Mouse (Mus musculus) cortical plate, adult 2 months (tissue): ENCODE data around the gene Tmem119. TPM values are rescaled to one million over a fixed set of nuclear protein-coding genes. Genes with fewer than 3 reads are reported as not detected.
A peak's percentile ranks its signal among the peaks of the same experiment; 100 is the strongest.

Experiments
- H3K27ac ChIP-seq: fragments of 200-500 bp; 2 replicates; pipeline ENCODE4 v1.5.1; 2012; ENCODE audit warnings: low read length, control low read depth, inconsistent platforms; ENCODE audit not compliant: insufficient read depth
- H3K4me1 ChIP-seq: fragments of 200-500 bp; 2 replicates; pipeline ENCODE4 v1.6.1; 2011; ENCODE audit warnings: low read length; ENCODE audit not compliant: control insufficient read depth, insufficient read depth
- H3K4me3 ChIP-seq: fragments of 200-500 bp; 2 replicates; pipeline ENCODE4 v1.5.1; 2011; ENCODE audit warnings: mild to moderate bottlenecking, low read length, control low read depth; ENCODE audit not compliant: insufficient read depth
- CTCF ChIP-seq: fragments of 200-500 bp; IDR thresholded peaks from 2 replicates; pipeline ENCODE4 v1.5.1; 2011; ENCODE audit warnings: mild to moderate bottlenecking, control low read depth, low read length; ENCODE audit not compliant: insufficient read depth; ENCODE audit errors: extremely low read depth
- POLR2A ChIP-seq: fragments of 200-500 bp; IDR thresholded peaks from 2 replicates; pipeline ENCODE4 v1.6.1; 2011; ENCODE audit warnings: mild to moderate bottlenecking, low read length, control low read depth; ENCODE audit not compliant: insufficient read depth; ENCODE audit errors: extremely low read depth
- polyA plus RNA-seq: library from polyadenylated mRNA; depleted of rRNA; stranded (reverse); fragments of >200 nt; gene quantifications from 2 replicates; pipeline ENCODE4 v1.2.3, GENCODE M21; 2012

Tmem119 gene
- polyA plus RNA-seq, 1 experiment, result 25.4 TPM

DNA sequence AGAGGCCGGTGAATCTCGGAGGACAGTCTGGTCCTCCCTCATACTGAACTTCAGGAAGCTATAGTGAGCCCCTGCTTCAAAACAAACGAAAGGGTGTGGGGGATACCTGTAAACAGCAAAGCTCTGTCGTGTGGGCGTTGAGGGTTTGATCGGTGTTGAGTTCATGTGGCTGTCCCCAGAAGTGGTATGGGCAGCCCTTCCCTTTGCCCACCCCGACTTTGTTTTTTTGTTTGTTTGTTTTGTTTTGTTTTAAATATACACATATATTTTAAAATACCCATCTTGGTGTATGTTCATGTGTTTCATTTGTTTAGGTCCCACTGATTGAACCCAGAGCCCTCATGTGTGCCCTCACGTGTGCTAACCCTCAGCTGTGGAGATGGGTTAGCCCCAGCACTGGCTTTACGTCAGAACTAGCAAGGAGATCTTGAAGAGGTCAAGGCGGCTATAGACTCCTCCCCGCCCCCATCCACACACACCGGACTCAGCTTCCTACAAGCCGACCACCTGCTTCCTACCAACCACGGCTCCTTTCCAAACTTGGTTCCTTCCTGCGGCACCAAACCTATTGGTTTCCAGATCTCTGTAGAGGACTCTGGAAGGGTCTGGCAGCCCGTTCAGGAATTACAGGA lies 33.1 kb upstream of the Tmem119 start:
- Histone ChIP-seq H3K4me1 (no peaks in the 10 kb centered on the region), H3K4me3 (no peak overlapping the region), H3K27ac (no peak overlapping the region)
- TF ChIP-seq POLR2A (no peak), CTCF (no peak)

DNA sequence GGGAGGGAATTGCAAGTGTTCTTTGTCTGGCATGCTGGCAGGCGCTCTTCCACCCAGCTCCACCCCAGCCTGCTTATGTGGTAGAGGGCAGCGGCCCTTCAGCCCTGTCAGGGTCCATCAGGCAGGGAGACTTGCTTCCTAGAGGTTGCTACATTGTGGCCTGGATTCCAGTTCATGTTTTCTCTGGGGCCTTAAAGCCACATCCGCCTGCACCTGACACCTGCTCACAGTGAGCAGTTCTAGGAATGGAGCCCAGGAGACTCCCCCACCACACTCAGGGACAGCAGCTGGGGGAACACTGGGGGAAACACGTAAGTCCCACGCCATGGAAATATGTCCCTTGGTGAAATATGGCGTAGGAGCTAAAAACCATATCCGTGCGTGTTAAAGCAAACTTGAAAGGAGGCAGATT lies 32.2 kb upstream of the Tmem119 start, which contains the start of gene Selplg:
Gene Selplg, minus strand, starts transcription at position 155 of the 412 bp plus-strand sequence.
- TF ChIP-seq POLR2A, result no peak
- no peak for TF ChIP-seq CTCF
- Histone ChIP-seq H3K4me1 (no peaks in the 10 kb centered on the region), H3K27ac (no peak within 1 kb of the TSS), H3K4me3 (no peak within 1 kb of the TSS)

DNA sequence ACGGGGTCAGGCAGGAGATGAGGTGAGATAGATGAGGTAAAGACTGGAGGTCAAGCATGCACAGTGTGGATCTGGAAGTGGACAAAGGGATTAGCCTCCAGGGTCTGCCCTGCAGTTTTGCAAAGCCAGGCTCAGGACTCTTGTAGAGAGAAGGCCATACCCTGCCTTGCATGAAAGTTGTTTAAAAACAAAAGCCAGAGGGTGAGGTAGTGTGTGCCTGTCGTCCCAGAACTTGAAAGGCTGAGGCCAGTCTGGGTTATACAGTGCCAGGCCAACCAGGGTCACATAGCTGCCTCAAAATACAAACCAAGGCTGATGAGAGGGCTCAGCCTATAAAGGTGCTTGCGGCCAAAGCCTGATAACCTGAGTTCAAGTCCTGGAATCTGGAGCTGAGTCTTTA lies 31.4 kb upstream of the Tmem119 start:
- no peaks in the 10 kb centered on the region for H3K4me1 ChIP-seq
- no peak for TF ChIP-seq CTCF
- TF ChIP-seq POLR2A, result no peak
- H3K27ac ChIP-seq, result no peak overlapping the region
- H3K4me3 ChIP-seq, result no peak overlapping the region

DNA sequence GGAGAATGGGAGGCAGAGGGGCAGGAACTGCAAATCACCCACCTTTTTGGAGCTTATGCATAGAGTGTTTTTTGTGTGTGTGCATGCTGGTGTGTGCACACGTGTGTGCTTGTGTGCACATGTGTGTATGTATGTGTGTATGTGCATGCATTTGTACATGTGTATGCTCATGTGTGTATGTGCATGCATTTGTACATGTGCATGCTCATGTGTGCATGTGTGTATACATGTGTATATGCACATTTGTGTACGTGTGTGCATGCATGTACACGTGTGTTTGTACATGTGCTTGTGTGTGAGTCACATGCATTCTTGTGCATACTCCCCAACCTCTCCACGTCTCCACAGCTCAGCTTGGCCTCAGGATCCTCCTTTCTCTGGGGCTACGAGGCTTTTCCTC lies 30.5 kb upstream of the Tmem119 start:
- no peak for TF ChIP-seq CTCF
- TF ChIP-seq POLR2A, result no peak
- Histone ChIP-seq H3K4me3 (no peak overlapping the region), H3K4me1 (no peaks in the 10 kb centered on the region), H3K27ac (no peak overlapping the region)

DNA sequence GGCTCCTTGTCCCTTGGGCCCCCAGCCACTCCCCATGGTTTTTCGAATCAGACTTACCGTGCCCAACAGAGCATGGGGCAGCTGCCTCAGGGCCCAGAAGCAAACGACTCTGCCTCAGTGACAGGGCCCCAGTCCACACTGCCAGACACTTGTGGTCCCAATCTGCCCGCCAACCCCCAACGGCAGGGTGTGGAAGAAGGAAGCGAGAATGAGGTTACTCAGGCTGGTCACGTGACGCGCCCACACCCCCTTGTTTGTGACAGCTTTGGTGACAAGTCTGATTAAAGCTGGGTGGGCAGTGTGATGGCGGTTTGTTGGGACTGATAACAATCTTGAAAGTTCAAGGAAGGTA lies 30.0 kb upstream of the Tmem119 start:
- TF ChIP-seq CTCF (no peak), POLR2A (peak; percentile 37; the same call in 1 of the 2 replicates)
- H3K4me1 ChIP-seq, result no peaks in the 10 kb centered on the region
- H3K27ac ChIP-seq, result 0 out of 2 replicates have a peak overlapping the region, but pooled peaks have one; percentile 16
- H3K4me3 ChIP-seq, result peak overlapping the region; percentile 28

DNA sequence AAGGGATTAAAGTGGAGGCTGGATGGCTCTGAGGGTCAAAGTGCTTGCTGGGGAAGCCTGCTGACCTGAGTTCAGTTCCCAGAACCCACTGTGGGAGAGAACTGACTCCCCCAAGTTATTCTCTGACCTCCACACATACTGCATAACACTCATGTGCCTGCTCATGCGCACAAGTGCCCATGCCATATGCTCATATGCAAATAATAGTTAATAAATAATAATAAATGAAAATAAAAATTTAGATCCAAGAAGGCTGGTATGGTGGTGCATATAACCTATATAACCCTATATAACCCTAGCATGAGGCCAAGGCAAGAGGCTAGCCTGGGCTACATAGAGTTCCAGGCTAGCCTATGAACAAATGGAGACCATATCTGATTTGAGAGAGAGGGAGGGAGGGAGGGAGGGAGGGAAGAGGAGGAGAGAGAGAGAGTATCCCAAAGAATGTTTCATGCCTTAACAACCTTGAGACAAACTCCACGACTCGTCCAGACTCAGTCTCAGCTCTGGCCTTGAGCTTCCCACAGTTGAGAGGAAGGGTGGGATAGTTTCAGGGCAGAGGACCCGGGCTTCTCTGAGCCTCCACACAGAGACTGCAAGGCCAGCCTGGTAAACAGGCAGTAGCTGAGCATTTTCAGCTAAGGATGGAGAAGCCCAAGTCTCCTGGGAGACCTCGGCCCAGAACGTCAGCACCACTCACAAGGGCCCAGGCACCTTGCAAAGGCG lies 29.4 kb upstream of the Tmem119 start:
- Histone ChIP-seq H3K4me3 (peak overlapping the region; percentile 28), H3K27ac (0 out of 2 replicates have a peak overlapping the region, but pooled peaks have one; percentile 16), H3K4me1 (no peaks in the 10 kb centered on the region)
- TF ChIP-seq POLR2A, result no peak
- no peak for TF ChIP-seq CTCF

DNA sequence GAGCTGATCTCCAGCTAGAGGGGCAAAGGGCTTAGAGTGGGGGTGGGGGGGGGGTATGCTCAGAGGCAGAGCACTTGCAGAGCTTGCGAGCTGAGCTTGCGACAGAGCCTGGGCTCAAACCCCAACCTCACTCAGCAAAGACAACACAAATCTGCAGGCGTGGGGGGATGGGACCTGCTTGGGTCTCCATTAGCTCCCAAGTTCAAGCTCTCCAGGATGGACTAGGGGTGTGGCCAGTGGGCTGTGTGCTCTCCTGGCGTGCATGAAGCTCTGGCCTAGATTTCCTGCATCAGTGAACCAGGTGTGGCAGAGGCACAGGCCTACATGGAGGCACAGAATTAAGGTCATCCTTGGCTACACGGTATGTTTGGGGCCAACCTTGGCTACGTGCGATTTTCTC lies 28.2 kb upstream of the Tmem119 start:
- Histone ChIP-seq H3K4me1 (no peaks in the 10 kb centered on the region), H3K27ac (no peak overlapping the region), H3K4me3 (no peak overlapping the region)
- TF ChIP-seq POLR2A (no peak), CTCF (no peak)

DNA sequence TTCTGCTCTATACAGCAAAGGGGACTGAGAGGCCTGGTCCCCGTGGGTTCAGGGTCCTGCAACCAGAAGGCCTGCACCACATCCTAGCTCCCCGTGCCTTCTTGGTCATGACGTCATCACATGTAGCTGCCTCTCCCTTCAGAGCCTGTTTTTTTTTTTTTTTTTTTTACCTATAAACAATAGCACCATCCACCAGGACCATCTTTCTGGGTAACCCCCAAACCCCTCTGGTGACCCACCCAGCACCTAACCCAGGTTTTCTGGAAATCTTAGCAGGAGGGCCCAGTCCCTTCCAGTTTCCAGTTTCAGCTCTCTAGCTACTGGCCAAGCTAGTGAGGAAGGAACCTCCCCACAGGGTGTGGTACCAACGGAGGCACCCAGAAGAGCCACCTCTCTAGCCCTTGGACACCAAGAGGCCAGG lies 27.7 kb upstream of the Tmem119 start:
- Histone ChIP-seq H3K4me3 (no peak overlapping the region), H3K27ac (no peak overlapping the region), H3K4me1 (no peaks in the 10 kb centered on the region)
- no peak for TF ChIP-seq CTCF
- TF ChIP-seq POLR2A, result no peak

DNA sequence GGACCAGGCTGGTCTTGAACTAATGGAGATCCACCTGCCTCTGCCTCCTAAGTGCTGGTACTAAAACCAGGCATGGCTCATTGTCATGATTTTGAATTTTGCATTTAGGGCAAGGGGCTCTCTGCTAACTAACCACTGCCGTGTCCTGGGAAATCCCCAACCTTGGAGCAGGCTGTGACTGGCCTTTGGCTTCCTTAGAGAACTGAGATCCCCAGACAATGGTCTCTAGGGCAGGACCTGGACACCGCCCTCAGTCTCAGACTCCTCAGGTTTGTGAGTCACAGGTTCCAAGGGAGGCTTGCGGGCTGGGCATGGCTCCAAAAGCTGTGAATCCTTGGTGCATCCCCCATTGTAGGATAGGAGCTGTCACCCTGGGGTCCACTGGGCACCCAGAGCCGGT lies 26.3 kb upstream of the Tmem119 start:
- no peak overlapping the region for H3K4me3 ChIP-seq
- no peaks in the 10 kb centered on the region for H3K4me1 ChIP-seq
- no peak overlapping the region for H3K27ac ChIP-seq
- no peak for TF ChIP-seq POLR2A
- no peak for TF ChIP-seq CTCF

DNA sequence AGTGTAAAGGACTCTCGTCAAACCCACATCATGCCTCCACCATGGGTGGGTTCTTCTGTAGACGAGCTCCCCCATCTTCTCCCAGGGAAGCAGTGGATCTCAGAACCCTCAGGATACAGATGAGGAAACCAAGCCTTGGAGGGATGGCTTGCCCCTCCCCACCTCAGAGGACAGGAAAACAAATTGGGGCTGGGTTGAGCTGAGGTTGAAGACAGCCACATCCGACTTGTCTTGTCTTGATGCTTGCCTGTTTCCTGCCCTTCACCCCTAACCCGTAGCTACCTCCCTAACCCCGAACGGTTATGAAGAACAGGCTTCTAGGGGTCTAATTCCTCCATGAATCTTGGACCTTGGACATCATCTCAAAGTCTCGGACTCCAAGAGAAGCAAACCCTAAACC lies 25.2 kb upstream of the Tmem119 start:
- Histone ChIP-seq H3K4me1 (no peaks in the 10 kb centered on the region), H3K27ac (no peak overlapping the region), H3K4me3 (no peak overlapping the region)
- no peak for TF ChIP-seq POLR2A
- TF ChIP-seq CTCF, result no peak
